Mouse (Mus musculus) c-Kit-positive CD71-positive TER-119-negative erythroid progenitor cells, embryonic 14.5 days (primary cell): ENCODE measurements around the gene Smco3.
"Not testable (repeated sequence)": the region's sequence is repeated elsewhere in the genome, so short reads cannot be mapped to it uniquely, and the experiment has no call there.

ENCODE experiments used
- DNase-seq: peaks from one replicate; pipeline ENCODE4 v3.0.0-alpha.2; 2013; ENCODE audit warnings: low read depth

Smco3 gene

GRCm38 (mm10) chr6:136835352-136835751 lies at the start of gene Smco3:
Gene Smco3 (minus strand): TSS chr6:136835452.
- DNase-seq: no peak

DNA sequence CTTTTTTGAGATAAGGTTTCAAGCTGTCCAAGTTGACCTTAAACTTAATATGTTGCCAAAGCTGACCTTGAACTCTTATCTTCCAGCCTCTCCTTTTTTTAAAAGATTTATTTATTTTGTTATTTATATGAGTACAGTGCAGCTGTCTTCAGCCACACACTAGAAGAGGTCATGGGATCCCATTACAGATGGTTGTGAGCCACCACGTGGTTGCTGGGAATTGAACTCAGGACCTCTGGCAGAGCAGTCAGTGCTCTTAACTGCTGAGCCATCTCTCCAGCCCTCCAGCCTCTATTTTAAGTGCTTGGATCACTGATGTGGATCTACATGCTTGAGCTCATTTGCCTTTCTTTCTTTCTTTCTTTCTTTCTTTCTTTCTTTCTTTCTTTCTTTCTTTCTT lies 49.5 kb upstream of the Smco3 start:
- not testable (repeated sequence) for DNase-seq

GRCm38 (mm10) chr6:136883961-136884360 lies 48.7 kb upstream of the Smco3 start:
- no peak for DNase-seq

GRCm38 (mm10) chr6:136883431-136883915 lies 48.2 kb upstream of the Smco3 start:
- DNase-seq: no peak

DNA sequence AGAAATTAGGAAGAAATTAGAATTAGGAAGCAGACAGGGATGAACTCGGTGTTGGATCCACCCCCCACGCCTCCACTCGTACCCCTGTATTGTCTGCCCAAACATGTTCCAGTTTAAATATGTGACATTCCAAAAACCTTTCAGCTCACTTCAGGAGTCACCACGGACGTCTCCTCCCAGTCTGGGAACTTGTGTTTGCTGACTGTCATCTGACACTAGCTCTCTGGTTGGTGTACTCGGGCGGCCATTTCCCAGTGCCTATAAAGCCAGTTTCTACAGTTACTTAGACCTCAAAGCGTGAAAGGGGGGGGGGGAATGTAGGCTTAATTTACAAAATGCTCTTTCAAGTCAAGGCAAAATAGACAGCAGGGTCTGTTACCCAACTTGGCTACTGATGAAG lies 46.4 kb upstream of the Smco3 start:
- no peak for DNase-seq

GRCm38 (mm10) chr6:136875670-136876069 lies 40.4 kb upstream of the Smco3 start, which contains the start of gene Mgp:
Gene Mgp (minus strand): TSS chr6:136875823.
- DNase-seq: no peak

DNA sequence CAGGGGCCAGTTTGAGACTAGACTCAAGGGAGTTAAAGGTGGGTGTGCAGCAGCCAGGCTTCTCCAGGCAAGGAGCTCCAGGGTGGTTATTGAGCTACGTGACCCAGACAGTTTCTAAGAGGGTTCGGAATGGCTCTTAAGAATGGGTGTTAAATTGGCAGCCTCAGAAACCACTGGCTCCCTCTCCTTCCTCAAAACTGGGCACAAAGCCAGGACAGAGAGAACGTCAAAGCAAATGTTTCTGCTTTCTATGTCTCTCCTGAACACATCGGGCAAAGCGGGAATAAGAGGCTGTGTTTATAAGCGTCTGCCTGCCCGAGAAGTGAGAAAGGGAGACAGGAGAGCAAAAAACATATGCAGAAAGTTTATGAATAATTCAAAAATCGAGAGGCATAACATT lies 39.3 kb upstream of the Smco3 start:
- DNase-seq: no peak

- no peak for DNase-seq
Measured at GRCm38 (mm10) chr6:136868921-136869320, 33.7 kb upstream of the Smco3 start.

DNA sequence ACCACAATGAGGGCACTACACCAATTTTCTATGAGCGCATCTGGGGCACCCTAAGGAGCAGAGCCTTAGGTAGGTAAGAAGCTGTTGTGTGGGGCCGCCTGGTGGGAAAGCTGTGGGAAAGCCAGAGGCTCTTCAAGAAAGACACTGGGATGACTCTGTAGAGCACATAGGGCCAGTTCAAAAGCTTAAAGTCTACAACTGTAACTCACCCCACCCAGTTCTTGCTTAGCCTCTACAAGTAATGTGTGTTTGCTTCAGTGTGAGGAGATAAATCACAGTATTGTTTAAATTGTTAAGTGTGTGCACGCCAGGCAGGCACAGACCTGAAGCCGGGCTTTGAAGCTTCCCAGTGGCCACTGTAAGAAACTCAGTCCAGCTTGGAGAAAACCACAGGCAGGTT lies 30.9 kb upstream of the Smco3 start:
- DNase-seq: no peak

DNA sequence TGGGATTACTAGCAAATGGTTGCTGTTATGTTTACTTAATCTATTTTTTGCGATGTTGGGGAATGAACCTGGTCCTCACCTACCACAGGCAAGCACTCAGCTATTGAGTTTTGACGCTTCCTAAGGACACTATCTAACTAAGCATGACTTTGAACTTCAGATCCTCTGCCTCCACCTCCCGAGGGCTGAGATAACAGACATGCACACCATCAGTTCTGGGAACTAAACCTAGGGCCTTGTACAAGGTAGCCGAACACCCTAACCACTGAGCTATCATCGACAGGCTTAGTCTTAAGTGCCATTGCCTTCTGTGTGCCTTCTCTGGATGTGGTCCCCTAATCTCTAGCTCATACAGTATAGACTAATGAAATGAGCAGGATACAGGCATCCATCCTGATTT lies 30.1 kb upstream of the Smco3 start:
- no peak for DNase-seq

DNA sequence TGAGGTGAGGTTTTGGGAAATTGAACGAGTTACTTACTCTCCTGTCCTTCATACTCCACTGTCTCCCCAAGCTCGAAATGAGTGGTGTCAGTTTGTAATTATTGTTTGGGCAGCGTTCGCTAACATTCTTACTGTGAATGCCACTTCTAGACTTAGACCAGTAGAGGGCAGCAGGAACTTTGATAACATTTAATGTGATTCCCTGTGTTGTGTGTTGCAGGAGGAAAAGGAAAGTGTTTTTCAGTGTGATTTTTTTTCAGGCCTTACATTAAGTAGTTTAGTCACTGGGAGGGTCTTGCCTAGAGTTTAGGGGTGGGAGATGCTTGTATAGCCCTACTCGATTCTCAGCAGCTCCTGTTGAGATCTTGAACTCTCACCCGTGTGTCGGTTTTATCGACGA lies 25.8 kb upstream of the Smco3 start:
- peak; percentile 35 for DNase-seq

DNA sequence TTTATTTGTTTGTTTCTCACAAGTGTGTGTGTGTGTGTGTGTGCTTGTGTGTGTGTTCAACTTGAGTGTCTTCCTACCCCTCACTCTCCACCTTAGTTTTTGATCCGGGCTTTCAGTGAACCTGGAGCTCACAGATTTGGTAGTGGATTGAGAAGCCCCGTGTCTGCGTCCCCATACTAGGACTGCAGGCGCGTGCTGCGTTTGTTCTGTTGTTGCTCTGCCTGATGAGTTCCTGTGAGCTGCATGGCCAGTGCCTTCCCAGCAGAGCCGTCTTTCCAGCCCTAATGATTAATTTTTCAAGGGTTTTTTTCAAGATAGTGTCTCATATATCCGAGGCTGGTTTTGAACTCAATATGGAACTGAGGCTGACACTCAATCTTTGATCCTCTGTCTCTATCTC lies 23.2 kb upstream of the Smco3 start:
- DNase-seq: no peak

- DNase-seq: no peak
Measured at GRCm38 (mm10) chr6:136857873-136858260, 22.6 kb upstream of the Smco3 start.

GRCm38 (mm10) chr6:136857186-136857872 lies 22.1 kb upstream of the Smco3 start, which contains the start of gene Art4:
Gene Art4 (minus strand): TSS chr6:136857733.
- DNase-seq: peak; percentile 92

DNA sequence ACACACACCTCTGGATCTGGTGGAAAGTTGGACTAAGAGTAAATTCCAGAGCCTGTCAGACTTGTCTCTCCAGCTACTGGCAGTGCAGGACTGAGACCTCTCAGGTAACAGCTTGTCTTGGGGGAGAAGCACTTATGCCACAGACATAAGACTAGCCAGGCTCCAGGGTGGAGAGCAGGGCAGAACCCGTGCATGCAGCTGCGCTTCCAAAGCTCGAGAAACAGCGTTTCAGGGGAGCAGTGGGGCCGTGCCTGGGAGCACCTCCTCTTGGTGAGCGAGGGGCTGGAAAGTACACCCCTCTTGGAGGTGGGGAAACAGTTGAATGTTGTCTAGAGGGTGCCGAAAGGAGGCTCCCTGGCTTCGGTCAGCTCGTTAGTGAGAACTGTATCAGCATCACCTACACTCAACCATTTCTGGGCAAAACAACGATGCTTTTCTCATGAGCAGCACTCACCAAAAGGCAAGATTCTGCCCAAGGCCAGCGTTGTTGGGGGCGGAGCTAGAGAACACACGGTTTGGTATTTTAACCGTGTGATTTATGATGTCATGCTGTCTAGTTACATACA lies 20.9 kb upstream of the Smco3 start:
- DNase-seq: peak; percentile 73

GRCm38 (mm10) chr6:136855183-136855582 lies 19.9 kb upstream of the Smco3 start:
- no peak for DNase-seq

GRCm38 (mm10) chr6:136854361-136854781 lies 19.1 kb upstream of the Smco3 start:
- no peak for DNase-seq

DNA sequence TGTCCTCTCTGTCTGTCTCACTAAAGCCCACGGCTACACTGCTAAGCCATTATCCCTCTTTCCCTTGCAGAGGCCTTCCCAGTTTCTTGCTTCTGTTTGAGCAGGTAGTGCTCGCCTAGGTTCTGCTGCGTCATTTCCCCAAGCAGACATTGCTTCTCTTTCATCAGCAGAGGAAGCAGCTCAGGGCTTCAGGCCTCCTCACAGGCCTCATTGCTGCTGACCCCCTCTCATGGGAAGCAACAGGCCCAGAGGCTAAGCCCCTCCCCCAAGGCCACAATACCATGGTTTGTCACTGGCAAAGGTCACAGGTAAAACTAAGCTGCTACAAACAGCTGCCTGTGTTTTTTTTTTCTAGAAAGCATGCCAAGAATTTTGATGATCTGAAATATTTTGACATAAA lies 17.5 kb upstream of the Smco3 start:
- no peak for DNase-seq

GRCm38 (mm10) chr6:136852348-136852747 lies 17.1 kb upstream of the Smco3 start:
- no peak for DNase-seq

GRCm38 (mm10) chr6:136850267-136850666 lies 15.0 kb upstream of the Smco3 start:
- no peak for DNase-seq

- no peak for DNase-seq
Measured at GRCm38 (mm10) chr6:136848971-136849370, 13.7 kb upstream of the Smco3 start.

DNA sequence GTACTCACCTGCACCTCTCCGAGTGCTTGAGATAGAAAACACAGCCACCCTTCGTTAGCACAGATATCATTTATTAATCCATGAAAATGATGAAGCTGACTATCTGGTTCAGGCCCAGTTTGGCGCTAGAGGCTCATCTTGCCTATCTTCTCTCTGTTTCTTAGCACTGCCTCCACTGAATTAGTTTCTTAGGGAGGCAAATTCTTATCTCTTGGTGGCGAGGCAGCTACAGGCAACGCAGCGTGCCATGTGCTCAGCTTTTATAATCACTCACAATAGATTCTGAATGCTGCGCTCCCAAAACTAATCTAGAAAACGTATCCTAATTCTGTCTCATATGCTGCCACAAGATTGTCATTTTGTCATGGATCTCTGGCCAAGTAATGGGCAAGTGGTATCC lies 13.1 kb upstream of the Smco3 start:
- DNase-seq: no peak

DNA sequence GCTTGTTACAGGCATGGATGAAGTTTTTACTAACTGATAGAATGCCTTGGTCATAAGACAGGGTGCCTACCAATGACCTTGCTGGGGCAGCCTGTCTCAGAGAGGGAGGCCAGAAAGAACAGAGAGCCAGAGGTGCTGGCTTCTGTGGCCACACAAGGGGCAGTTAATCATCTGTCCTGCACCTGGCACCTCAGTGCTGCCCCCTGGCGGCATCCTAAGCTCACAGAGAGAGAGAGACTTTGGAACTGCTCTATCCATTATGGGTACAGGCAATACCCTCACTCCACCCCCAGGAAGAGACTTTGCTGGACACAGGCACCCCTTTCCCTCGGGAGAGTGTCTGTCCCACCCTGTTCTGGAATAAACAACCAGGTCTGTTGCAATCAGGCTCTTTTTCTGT lies 12.5 kb upstream of the Smco3 start:
- no peak for DNase-seq

DNA sequence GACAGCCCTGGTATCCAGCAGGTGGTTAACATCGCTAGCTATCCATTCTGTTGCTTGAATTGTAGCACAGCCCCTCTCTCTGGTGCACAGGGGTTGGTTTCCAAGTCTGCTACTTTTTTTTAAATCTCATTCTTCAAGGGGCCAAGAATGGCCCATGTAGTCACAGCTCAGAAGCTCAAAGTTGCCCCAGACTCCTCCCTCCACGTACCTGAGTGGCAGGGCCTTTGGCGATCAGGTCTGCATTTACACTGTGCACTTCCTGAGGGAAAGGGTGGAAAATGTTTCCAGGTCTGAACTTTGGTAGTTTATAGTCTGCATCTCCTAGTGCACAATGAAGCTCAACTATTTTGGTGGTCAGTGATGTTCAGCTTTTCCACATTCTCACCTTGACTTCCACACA lies 12.0 kb upstream of the Smco3 start:
- DNase-seq: no peak
